Mouse (Mus musculus) G1E (cell line): ENCODE data around the gene Olfr1389. TPM values are rescaled to one million over a fixed set of nuclear protein-coding genes. Genes with fewer than 3 reads are reported as not detected.
"Not testable (repeated sequence)": the region's sequence is repeated elsewhere in the genome, so short reads cannot be mapped to it uniquely, and the experiment has no call there.

Experiments
- ATAC-seq: 2 replicates; pipeline ENCODE4 v1.8.0; 2016; ENCODE audit warnings: mild to moderate bottlenecking; ENCODE audit not compliant: insufficient number of reproducible peaks, poor library complexity, low FRiP score, severe bottlenecking; ENCODE audit errors: extremely low read depth
- DNase-seq: peaks from one replicate; pipeline ENCODE4 v3.0.0; 2012; ENCODE audit warnings: low spot score
- H3K27me3 ChIP-seq: 2 replicates; pipeline ENCODE4 v1.6.1; 2012; ENCODE audit warnings: mild to moderate bottlenecking, low read length, inconsistent platforms; ENCODE audit not compliant: insufficient read depth
- H3K36me3 ChIP-seq: replicated peaks from 2 replicates; pipeline ENCODE3; 2012; ENCODE audit warnings: mild to moderate bottlenecking, inconsistent platforms
- H3K4me1 ChIP-seq: 2 replicates; pipeline ENCODE4 v1.6.1; 2012; ENCODE audit warnings: low read depth, low read length, inconsistent platforms, mixed read lengths; ENCODE audit not compliant: insufficient read depth
- H3K4me3 ChIP-seq: 2 replicates; pipeline ENCODE4 v1.5.1; 2012; ENCODE audit warnings: low read depth, mild to moderate bottlenecking, inconsistent platforms, low read length, moderate library complexity, mixed read lengths
- H3K9me3 ChIP-seq: replicated peaks from 2 replicates; pipeline ENCODE4 v1.6.1; 2012; ENCODE audit warnings: inconsistent platforms
- CTCF ChIP-seq: IDR thresholded peaks from 2 replicates; pipeline ENCODE4 v1.5.1; 2012; ENCODE audit warnings: low read depth, low read length, inconsistent platforms, mixed read lengths
- GATA1 ChIP-seq: IDR thresholded peaks from 2 replicates; pipeline ENCODE4 v1.6.1; 2012; ENCODE audit warnings: borderline replicate concordance, low read length, inconsistent platforms, mixed read lengths
- GATA2 ChIP-seq: IDR thresholded peaks from 2 replicates; pipeline ENCODE4 v1.6.1; 2012; ENCODE audit warnings: low read depth, low read length, inconsistent platforms, borderline replicate concordance
- POLR2AphosphoS5 ChIP-seq: IDR thresholded peaks from 2 replicates; pipeline ENCODE4 v1.6.1; 2012; ENCODE audit warnings: low read depth, low read length, inconsistent platforms; ENCODE audit not compliant: insufficient replicate concordance
- TAL1 ChIP-seq: conservative IDR thresholded peaks from 2 replicates; pipeline ENCODE4 v1.6.1; 2012; ENCODE audit warnings: low read depth, low read length, inconsistent platforms, mixed read lengths
- polyA plus RNA-seq: library from polyadenylated mRNA; stranded (reverse); fragments of >175 nt; gene quantifications from 2 replicates; pipeline ENCODE4 v1.2.3, GENCODE M21; 2012
- total RNA-seq, 2 experiments: library from RNA; stranded (forward) in 1 of 2; stranded (reverse) in 1 of 2; fragments of 200-1000 nt in 1 of 2; fragments of >200 nt in 1 of 2; fragmentation: Nextera tagmentation in 1 of 2; gene quantifications; 2 replicates each; pipeline ENCODE4 v1.2.3; 2014 to 2017

The Olfr1389 gene
- total and polyA plus RNA-seq, 3 experiments, result 0.22 TPM; not detected in 2

DNA sequence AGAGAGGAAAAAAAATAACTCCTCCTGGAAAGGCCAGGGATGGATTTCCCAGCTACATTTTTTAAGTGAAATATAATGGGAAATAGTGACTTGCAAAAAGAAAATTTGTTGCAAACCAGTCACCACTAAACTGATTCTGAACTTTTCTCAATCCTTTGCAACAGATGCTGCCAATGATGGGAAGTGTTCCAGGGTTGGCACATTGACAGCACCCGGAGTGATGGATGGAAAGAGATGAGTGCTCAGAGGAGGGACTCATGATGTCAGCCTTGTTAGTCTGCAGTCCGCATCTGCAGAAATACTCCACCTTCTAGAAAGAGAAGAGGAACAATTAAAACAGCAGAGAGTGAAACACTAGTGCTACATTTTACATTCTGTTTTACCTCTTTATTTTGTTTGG lies 6.8 kb downstream of the Olfr1389 start:
- Histone ChIP-seq H3K9me3 (no peaks in the 10 kb centered on the region), H3K27me3 (no peaks in the 10 kb centered on the region), H3K4me1 (no peaks in the 10 kb centered on the region), H3K4me3 (no peak overlapping the region), H3K36me3 (no peaks in the 10 kb centered on the region)
- DNase-seq, result no peak
- ATAC-seq, result no peak
- TF ChIP-seq POLR2AphosphoS5 (no peak), CTCF (no peak), GATA1 (no peak), TAL1 (no peak), GATA2 (no peak)

DNA sequence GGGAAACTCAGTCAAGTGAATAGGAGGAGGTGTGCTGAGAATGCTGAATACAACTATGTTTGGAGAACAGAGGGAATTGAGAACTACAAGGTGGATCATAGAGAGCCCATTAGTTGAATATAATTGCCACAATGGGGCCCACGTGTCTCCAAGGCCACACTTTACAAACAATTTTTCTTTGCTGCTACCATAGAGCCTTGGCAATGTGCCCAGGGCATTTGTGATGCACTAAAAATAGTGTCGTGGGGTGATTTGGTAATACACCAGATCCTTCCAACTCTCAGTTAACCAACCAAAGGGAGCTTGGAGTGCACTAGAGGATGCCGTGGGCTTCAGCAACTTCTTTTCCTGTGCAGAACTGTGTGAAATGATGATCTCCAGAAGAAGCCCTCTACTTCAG lies 13.5 kb downstream of the Olfr1389 start, which contains the start of gene Olfr1388:
Olfr1388 (plus strand) TSS at position 214 of the 400 bp plus-strand sequence.
- Histone ChIP-seq H3K27me3 (no peaks in the 10 kb centered on the region), H3K4me3 (no peak within 1 kb of the TSS), H3K9me3 (no peaks in the 10 kb centered on the region), H3K36me3 (no peaks in the 10 kb centered on the region), H3K4me1 (no peaks in the 10 kb centered on the region)
- ATAC-seq (no peak), DNase-seq (no peak)
- TF ChIP-seq TAL1 (no peak), GATA2 (no peak), POLR2AphosphoS5 (no peak), GATA1 (no peak), CTCF (no peak)

DNA sequence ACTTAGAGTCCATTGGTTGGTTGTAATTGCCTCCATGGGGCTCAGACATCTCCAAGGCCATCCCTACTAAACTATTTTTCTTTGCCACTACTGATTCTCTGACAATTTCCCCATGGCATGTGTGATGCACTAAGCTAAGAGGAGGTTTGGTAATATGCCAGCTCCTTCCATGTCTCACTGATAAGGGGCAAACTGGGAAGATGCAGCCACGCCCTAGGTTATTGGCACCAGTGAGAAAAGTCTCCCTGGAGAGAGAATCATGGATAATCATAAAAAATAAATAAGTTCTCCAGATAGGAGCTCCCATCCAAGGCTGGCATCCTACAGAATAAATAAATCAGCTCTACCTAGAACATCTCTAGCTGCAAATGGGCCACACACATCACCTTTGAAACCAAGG lies 32.2 kb downstream of the Olfr1389 start, which contains the start of gene Olfr1387:
Olfr1387 (plus strand) TSS at position 301 of the 400 bp plus-strand sequence.
- no peaks in the 10 kb centered on the region for H3K4me1 ChIP-seq
- H3K9me3 ChIP-seq, result no peaks in the 10 kb centered on the region
- ATAC-seq (no peak), DNase-seq (no peak)
- TF ChIP-seq GATA2 (no peak), CTCF (no peak), POLR2AphosphoS5 (no peak), GATA1 (no peak)
- 0 out of 2 replicates have a peak, but pooled peaks cover 3% of the 10 kb centered on the region for H3K27me3 ChIP-seq
- no peaks in the 10 kb centered on the region for H3K36me3 ChIP-seq
- no peak within 1 kb of the TSS for H3K4me3 ChIP-seq

DNA sequence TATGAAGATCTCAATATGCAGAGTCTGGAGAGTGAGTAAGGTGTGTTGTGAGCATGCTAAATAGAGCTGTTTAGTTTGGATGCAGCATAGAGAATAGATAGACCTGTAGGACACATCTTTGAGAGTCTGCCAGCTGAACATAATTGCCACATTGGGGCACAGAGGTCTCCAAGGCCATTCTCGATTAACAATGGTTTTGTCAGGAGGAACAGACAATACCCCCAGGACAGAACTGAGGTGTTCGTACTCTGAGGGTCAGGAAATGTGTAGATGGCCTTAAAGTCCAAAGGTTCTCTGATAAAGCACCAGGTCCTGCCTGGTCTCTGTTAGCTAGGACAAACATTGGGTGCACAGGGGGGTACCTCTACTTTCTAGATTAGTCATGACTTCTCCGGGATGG lies 41.9 kb downstream of the Olfr1389 start, which contains the start of gene Olfr1386:
Olfr1386 (plus strand) TSS at position 301 of the 400 bp plus-strand sequence.
- not testable (repeated sequence) for ATAC-seq, DNase-seq, H3K9me3 ChIP-seq, H3K27me3 ChIP-seq, H3K4me3 ChIP-seq, H3K4me1 ChIP-seq, H3K36me3 ChIP-seq

Other genes with a start within 250 kb of the Olfr1389 start
- gene Btnl9, start 235.9 kb upstream of the Olfr1389 start, total RNA-seq (2014; fragmentation: Nextera tagmentation), result not detected in 2 replicates
- 0.17 and 0.22 TPM in 2 replicates for gene Btnl9, start 235.9 kb upstream of the Olfr1389 start, total RNA-seq (2017)
- gene Btnl9, start 235.9 kb upstream of the Olfr1389 start, polyA plus RNA-seq, result not detected in 2 replicates
- gene Zfp62, start 219.8 kb upstream of the Olfr1389 start, total RNA-seq (2014; fragmentation: Nextera tagmentation), result 143 and 160 TPM in 2 replicates
- 72.7 and 78.2 TPM in 2 replicates for gene Zfp62, start 219.8 kb upstream of the Olfr1389 start, total RNA-seq (2017)
- gene Zfp62, start 219.8 kb upstream of the Olfr1389 start, polyA plus RNA-seq, result 6.5 and 13.3 TPM in 2 replicates
- gene Mgat1, start 178.9 kb upstream of the Olfr1389 start, total RNA-seq (2014; fragmentation: Nextera tagmentation), result 18.2 and 20.0 TPM in 2 replicates
- 26.1 and 28.9 TPM in 2 replicates for gene Mgat1, start 178.9 kb upstream of the Olfr1389 start, total RNA-seq (2017)
- 34.8 and 36.9 TPM in 2 replicates for gene Mgat1, start 178.9 kb upstream of the Olfr1389 start, polyA plus RNA-seq
- not detected in 2 replicates for gene Olfr1393, start 144.8 kb upstream of the Olfr1389 start, total RNA-seq (2014; fragmentation: Nextera tagmentation)
- 0.35 and 0.55 TPM in 2 replicates for gene Olfr1393, start 144.8 kb upstream of the Olfr1389 start, total RNA-seq (2017)
- not detected in 2 replicates for gene Olfr1393, start 144.8 kb upstream of the Olfr1389 start, polyA plus RNA-seq
- 0.44 TPM in 1 of 2 replicates, not detected in the other for gene Olfr1392, start 137.8 kb upstream of the Olfr1389 start, total RNA-seq (2014; fragmentation: Nextera tagmentation)
- gene Olfr1392, start 137.8 kb upstream of the Olfr1389 start, total RNA-seq (2017), result 0.11 and 0.12 TPM in 2 replicates
- not detected in 2 replicates for gene Olfr1392, start 137.8 kb upstream of the Olfr1389 start, polyA plus RNA-seq
- gene Olfr10, start 118.3 kb upstream of the Olfr1389 start, total RNA-seq (2014; fragmentation: Nextera tagmentation), result not detected in 2 replicates
- 0.11 TPM in 1 of 2 replicates, not detected in the other for gene Olfr10, start 118.3 kb upstream of the Olfr1389 start, total RNA-seq (2017)
- gene Olfr10, start 118.3 kb upstream of the Olfr1389 start, polyA plus RNA-seq, result not detected in 2 replicates
- gene Olfr1391, start 100.3 kb upstream of the Olfr1389 start, total RNA-seq (2014; fragmentation: Nextera tagmentation), result not detected in 2 replicates
- 0.16 TPM in 1 of 2 replicates, not detected in the other for gene Olfr1391, start 100.3 kb upstream of the Olfr1389 start, total RNA-seq (2017)
- gene Olfr1391, start 100.3 kb upstream of the Olfr1389 start, polyA plus RNA-seq, result not detected in 2 replicates
- gene Olfr1390, start 87.9 kb upstream of the Olfr1389 start, total RNA-seq (2014; fragmentation: Nextera tagmentation), result not detected in 2 replicates
- gene Olfr1390, start 87.9 kb upstream of the Olfr1389 start, total RNA-seq (2017), result 0.12 and 0.22 TPM in 2 replicates
- not detected in 2 replicates for gene Olfr1390, start 87.9 kb upstream of the Olfr1389 start, polyA plus RNA-seq
- gene Olfr1388, start 13.6 kb downstream of the Olfr1389 start, total RNA-seq (2014; fragmentation: Nextera tagmentation), result 0.87 and 0.98 TPM in 2 replicates
- gene Olfr1388, start 13.6 kb downstream of the Olfr1389 start, total RNA-seq (2017), result 0.60 and 1.2 TPM in 2 replicates
- 0.04 and 0.12 TPM in 2 replicates for gene Olfr1388, start 13.6 kb downstream of the Olfr1389 start, polyA plus RNA-seq
- gene Olfr1387, start 32.3 kb downstream of the Olfr1389 start, total RNA-seq (2014; fragmentation: Nextera tagmentation), result not detected in 2 replicates
- gene Olfr1387, start 32.3 kb downstream of the Olfr1389 start, total RNA-seq (2017), result 0.05 and 0.46 TPM in 2 replicates
- gene Olfr1387, start 32.3 kb downstream of the Olfr1389 start, polyA plus RNA-seq, result not detected in 2 replicates
- not detected in 2 replicates for gene Olfr1386, start 42.0 kb downstream of the Olfr1389 start, total RNA-seq (2014; fragmentation: Nextera tagmentation)
- gene Olfr1386, start 42.0 kb downstream of the Olfr1389 start, total RNA-seq (2017), result 0.22 and 0.23 TPM in 2 replicates
- not detected in 2 replicates for gene Olfr1386, start 42.0 kb downstream of the Olfr1389 start, polyA plus RNA-seq
- gene Olfr1385, start 66.0 kb downstream of the Olfr1389 start, total RNA-seq (2014; fragmentation: Nextera tagmentation), result not detected in 2 replicates
- gene Olfr1385, start 66.0 kb downstream of the Olfr1389 start, total RNA-seq (2017), result 0.22 and 0.35 TPM in 2 replicates
- not detected in 2 replicates for gene Olfr1385, start 66.0 kb downstream of the Olfr1389 start, polyA plus RNA-seq
- not detected in 2 replicates for gene Olfr1384, start 83.7 kb downstream of the Olfr1389 start, total RNA-seq (2014; fragmentation: Nextera tagmentation)
- gene Olfr1384, start 83.7 kb downstream of the Olfr1389 start, total RNA-seq (2017), result 0.05 and 0.06 TPM in 2 replicates
- not detected in 2 replicates for gene Olfr1384, start 83.7 kb downstream of the Olfr1389 start, polyA plus RNA-seq
- not detected in 2 replicates for gene Olfr1383, start 96.6 kb downstream of the Olfr1389 start, total RNA-seq (2014; fragmentation: Nextera tagmentation)
- gene Olfr1383, start 96.6 kb downstream of the Olfr1389 start, total RNA-seq (2017), result 0.06 and 0.27 TPM in 2 replicates
- gene Olfr1383, start 96.6 kb downstream of the Olfr1389 start, polyA plus RNA-seq, result not detected in 2 replicates
- gene Olfr1382, start 105.2 kb downstream of the Olfr1389 start, total RNA-seq (2014; fragmentation: Nextera tagmentation), result not detected in 2 replicates
- gene Olfr1382, start 105.2 kb downstream of the Olfr1389 start, total RNA-seq (2017), result 0.11 and 0.12 TPM in 2 replicates
- not detected in 2 replicates for gene Olfr1382, start 105.2 kb downstream of the Olfr1389 start, polyA plus RNA-seq
- gene Olfr1381, start 120.4 kb downstream of the Olfr1389 start, total RNA-seq (2014; fragmentation: Nextera tagmentation), result not detected in 2 replicates
- 0.05 and 0.06 TPM in 2 replicates for gene Olfr1381, start 120.4 kb downstream of the Olfr1389 start, total RNA-seq (2017)
- not detected in 2 replicates for gene Olfr1381, start 120.4 kb downstream of the Olfr1389 start, polyA plus RNA-seq
- gene Olfr1380, start 133.8 kb downstream of the Olfr1389 start, total RNA-seq (2014; fragmentation: Nextera tagmentation), result not detected in 2 replicates
- 0.16 TPM in 1 of 2 replicates, not detected in the other for gene Olfr1380, start 133.8 kb downstream of the Olfr1389 start, total RNA-seq (2017)
- not detected in 2 replicates for gene Olfr1380, start 133.8 kb downstream of the Olfr1389 start, polyA plus RNA-seq
- gene Flt4, start 186.2 kb downstream of the Olfr1389 start, total RNA-seq (2014; fragmentation: Nextera tagmentation), result 0.15 and 0.44 TPM in 2 replicates
- gene Flt4, start 186.2 kb downstream of the Olfr1389 start, total RNA-seq (2017), result under 0.01 and 0.12 TPM in 2 replicates
- 0.02 TPM in 2 replicates for gene Flt4, start 186.2 kb downstream of the Olfr1389 start, polyA plus RNA-seq
- not detected in 2 replicates for gene Scgb3a1, start 240.5 kb downstream of the Olfr1389 start, total RNA-seq (2014; fragmentation: Nextera tagmentation)
- gene Scgb3a1, start 240.5 kb downstream of the Olfr1389 start, total RNA-seq (2017), result not detected in 2 replicates
- not detected in 2 replicates for gene Scgb3a1, start 240.5 kb downstream of the Olfr1389 start, polyA plus RNA-seq